Comparison of ENCODE assay signal across 20 mouse cellular contexts in the genomic region with DNA sequence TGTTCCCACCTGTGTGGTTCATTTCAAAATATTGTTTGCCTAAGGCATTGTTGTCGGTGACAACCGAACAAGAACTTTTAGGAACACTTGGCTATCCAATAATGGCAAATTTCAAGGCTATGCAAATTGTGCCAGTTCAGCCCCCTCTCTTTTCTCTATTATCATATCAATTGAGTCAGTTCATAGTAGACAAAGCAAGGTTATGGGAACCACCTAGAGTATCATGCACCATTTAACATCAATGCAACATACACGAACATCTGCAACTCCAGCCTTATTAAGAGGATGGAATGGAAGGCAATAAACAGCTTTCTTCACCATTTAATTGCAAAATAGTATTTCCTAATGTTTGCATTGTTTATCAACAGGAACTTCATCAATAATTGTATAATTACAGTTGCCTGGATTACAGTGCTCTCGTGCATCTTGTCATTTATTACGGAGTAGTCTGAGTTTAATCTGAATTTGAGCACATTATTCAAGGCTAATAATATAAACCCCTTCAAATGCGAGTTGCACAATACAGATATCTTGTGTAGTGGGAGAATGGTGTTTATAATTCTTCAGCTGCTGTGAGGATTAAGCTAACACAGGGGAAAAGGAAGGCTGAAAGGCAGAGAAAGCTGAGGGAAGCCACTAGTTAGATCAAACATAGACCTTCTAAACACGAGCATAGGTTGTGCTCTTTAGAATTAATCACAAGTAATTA.
A peak's percentile ranks its signal among the peaks of the same experiment; 100 is the strongest.
DNase-seq lines count a peak whose midpoint lies in the region; ATAC-seq and TF ChIP-seq lines count a peak whose summit lies in the region.
"Had no signal": no experiment of that assay in that cellular context is flagged by ENCODE, and none has a peak within 500 bp of the region (broad histone marks: within the 10 kb centered on the region; RNA-seq: fewer than 3 reads in every experiment).

No protein-coding gene starts in this region.

- no peak for DNase-seq in layer of hippocampus, adult 2 months (ENCODE audit: low spot score in 2 of 2)
- no peak for DNase-seq in layer of hippocampus, adult 9-11 months
- no peak for DNase-seq in cerebellum, adult 18-20 months
- no peak for DNase-seq in kidney, adult 8-10 months
- DNase-seq: adrenal gland, adult 2 months; cerebellum, postnatal 10 days; gastrocnemius, postnatal 25 days; heart, adult 2 months; heart, postnatal 36 days; kidney, adult 9 months; kidney, postnatal 25 days; lung, adult 18-20 months; lung, postnatal 36 days; thymus, postnatal 14 days had no signal

- no peaks in the 10 kb centered on the region for H3K9me3 ChIP-seq in neural tube, embryonic 12.5 days
- no peaks in the 10 kb centered on the region for H3K9me3 ChIP-seq in neural tube, embryonic 15.5 days (replicated peaks)
- H3K9me3 ChIP-seq in forebrain, embryonic 15.5 days = no peaks in the 10 kb centered on the region
- H3K9me3 ChIP-seq: limb, embryonic 10.5 days had no signal

- H3K27ac ChIP-seq in layer of hippocampus, adult 2 months = 0 out of 2 replicates have a peak overlapping the region, but pooled peaks have one; percentile 10
- H3K27ac ChIP-seq in neural tube, embryonic 12.5 days = no peak overlapping the region
- H3K27ac ChIP-seq in neural tube, embryonic 15.5 days (replicated peaks) = no peak overlapping the region
- H3K27ac ChIP-seq in forebrain, embryonic 15.5 days (replicated peaks) = peak overlapping the region; percentile 67
- H3K27ac ChIP-seq: heart, adult 2 months; left cerebral cortex, adult 2 months; limb, embryonic 10.5 days had no signal

- no peaks in the 10 kb centered on the region for H3K27me3 ChIP-seq in neural tube, embryonic 12.5 days (replicated peaks)
- no peaks in the 10 kb centered on the region for H3K27me3 ChIP-seq in neural tube, embryonic 15.5 days (replicated peaks)
- H3K27me3 ChIP-seq in forebrain, embryonic 15.5 days = no peaks in the 10 kb centered on the region

- H3K4me1 ChIP-seq in neural tube, embryonic 12.5 days = 0 out of 2 replicates have a peak, but pooled peaks cover 3% of the 10 kb centered on the region
- peaks cover 5% of the 10 kb centered on the region; the same call in 1 of the 2 replicates for H3K4me1 ChIP-seq in neural tube, embryonic 15.5 days
- peaks cover 23% of the 10 kb centered on the region for H3K4me1 ChIP-seq in forebrain, embryonic 15.5 days

- H3K36me3 ChIP-seq in neural tube, embryonic 12.5 days = no peaks in the 10 kb centered on the region
- no peaks in the 10 kb centered on the region for H3K36me3 ChIP-seq in neural tube, embryonic 15.5 days
- no peaks in the 10 kb centered on the region for H3K36me3 ChIP-seq in forebrain, embryonic 15.5 days

- no peak overlapping the region for H3K4me3 ChIP-seq in layer of hippocampus, adult 2 months
- no peak overlapping the region for H3K4me3 ChIP-seq in neural tube, embryonic 12.5 days
- H3K4me3 ChIP-seq in neural tube, embryonic 15.5 days (replicated peaks) = no peak overlapping the region
- no peak overlapping the region for H3K4me3 ChIP-seq in forebrain, embryonic 15.5 days
- H3K4me3 ChIP-seq: erythroblast, embryonic 14.5 days; heart, adult 2 months; left cerebral cortex, adult 2 months; limb, embryonic 10.5 days had no signal

- no peak overlapping the region for H3K4me2 ChIP-seq in neural tube, embryonic 12.5 days (replicated peaks)
- no peak overlapping the region for H3K4me2 ChIP-seq in neural tube, embryonic 15.5 days
- H3K4me2 ChIP-seq in forebrain, embryonic 15.5 days (replicated peaks) = no peak overlapping the region

- no peak overlapping the region for H3K9ac ChIP-seq in neural tube, embryonic 12.5 days
- H3K9ac ChIP-seq in neural tube, embryonic 15.5 days (replicated peaks) = no peak overlapping the region
- no peak overlapping the region for H3K9ac ChIP-seq in forebrain, embryonic 15.5 days (replicated peaks)

- WGBS in neural tube, embryonic 12.5 days = 34% methylated on average over 7 of the region's 7 CpGs
- WGBS in neural tube, embryonic 15.5 days = 25% methylated on average over 7 of the region's 7 CpGs
- WGBS in forebrain, embryonic 15.5 days = 16% methylated on average over 7 of the region's 7 CpGs

- peak; percentile 50; the same call in 1 of the 2 replicates for ATAC-seq in neural tube, embryonic 12.5 days (ENCODE audit: low FRiP score, low read depth)
- no peak for ATAC-seq in neural tube, embryonic 15.5 days (ENCODE audit: low FRiP score)
- ATAC-seq in forebrain, embryonic 15.5 days (replicated peaks) = peak; percentile 82

- no peak for TF ChIP-seq CTCF in layer of hippocampus, adult 2 months (conservative IDR thresholded peaks at IDR 0.05)

Comparison
In these comparisons a context has a peak if more than half of its experiments do, and no peak if none do; other contexts are left out.
1. H3K27ac ChIP-seq: peak in layer of hippocampus, adult 2 months (single experiment) and forebrain, embryonic 15.5 days (single experiment); none in neural tube, embryonic 12.5 days (single experiment) and neural tube, embryonic 15.5 days (single experiment).